Mouse (Mus musculus): ENCODE results near the gene Dmrta2. TPM values are rescaled to one million over a fixed set of nuclear protein-coding genes. Genes with fewer than 3 reads are reported as not detected.

Dmrta2 gene
- polyA plus RNA-seq, 1 experiment from 2014 or later, result 2.0 TPM

- Histone ChIP-seq H3K4me1 (replicated peaks) (peaks cover 27% of the 10 kb centered on the region), H3K9me3 (no peaks in the 10 kb centered on the region), H3K9ac (replicated peaks) (no peak overlapping the region), H3K27ac (no peak overlapping the region), H3K4me2 (replicated peaks) (peak overlapping the region; percentile 40), H3K4me3 (replicated peaks) (peak overlapping the region; percentile 45), H3K27me3 (peaks cover 95% of the 10 kb centered on the region), H3K36me3 (no peaks in the 10 kb centered on the region)
- ATAC-seq, result no peak
- WGBS, result 2% methylated on average over 20 of the region's 20 CpGs
Observed at GRCm38 (mm10) chr4:109973991-109974654, 3.7 kb upstream of the Dmrta2 start.

- Histone ChIP-seq H3K27ac (no peak overlapping the region), H3K4me2 (replicated peaks) (peak overlapping the region; percentile 40), H3K4me3 (replicated peaks) (peak overlapping the region; percentile 45), H3K27me3 (peaks cover 98% of the 10 kb centered on the region), H3K9me3 (no peaks in the 10 kb centered on the region), H3K4me1 (replicated peaks) (peaks cover 29% of the 10 kb centered on the region), H3K9ac (replicated peaks) (0 out of 2 replicates have a peak overlapping the region, but pooled peaks have one; percentile 16), H3K36me3 (no peaks in the 10 kb centered on the region)
- under 1% methylated on average over 33 of the region's 33 CpGs for WGBS
- peak; percentile 7; the same call in 1 of the 2 replicates for ATAC-seq
Observed at GRCm38 (mm10) chr4:109974655-109975380, 3.0 kb upstream of the Dmrta2 start.

DNA sequence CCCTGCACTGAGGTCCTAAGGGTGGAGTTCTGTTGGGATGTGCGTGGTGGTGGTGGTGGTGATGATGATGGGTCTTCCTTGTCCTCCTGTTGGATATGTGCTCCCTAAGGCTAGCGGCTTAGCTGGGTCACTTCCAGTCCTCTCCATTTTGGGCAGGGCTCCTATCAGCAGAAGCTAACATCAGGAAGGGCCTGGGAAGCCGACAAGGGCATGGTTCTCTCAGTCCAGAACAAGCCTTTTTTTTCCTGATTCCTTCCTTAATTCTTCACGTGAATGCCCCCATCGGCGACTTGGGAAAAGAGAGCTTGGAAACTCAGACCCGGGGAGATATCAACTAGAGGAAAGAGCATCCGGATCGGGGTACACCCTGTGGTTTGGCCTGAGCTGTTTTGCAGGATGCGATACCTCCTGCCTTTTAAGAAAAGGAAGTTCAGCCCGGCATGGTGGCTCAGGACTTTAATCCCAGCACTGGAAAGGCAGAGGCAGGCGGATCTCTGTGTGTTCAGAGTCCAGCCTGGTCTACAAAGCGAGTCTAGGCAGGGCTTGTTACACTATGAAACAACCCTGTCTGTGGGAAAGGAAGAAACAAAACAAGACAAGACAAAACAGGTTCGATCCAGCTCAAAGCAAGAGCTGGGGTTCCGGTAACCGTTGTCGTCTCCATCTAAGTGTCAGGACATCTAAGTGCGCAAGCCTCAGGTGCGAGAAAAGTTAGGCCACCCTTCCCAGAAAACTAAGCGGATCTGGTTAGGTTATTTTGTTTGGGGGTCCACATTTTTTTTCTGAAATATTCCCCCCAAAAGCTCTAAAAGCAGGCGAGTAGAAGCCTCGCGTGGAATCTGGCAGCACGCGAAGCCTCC, 2.2 kb upstream of the Dmrta2 start:
- Histone ChIP-seq H3K27me3 (peaks cover 98% of the 10 kb centered on the region), H3K4me3 (replicated peaks) (peak overlapping the region; percentile 45), H3K4me2 (replicated peaks) (peak overlapping the region; percentile 40; the same call in 1 of the 2 replicates), H3K4me1 (replicated peaks) (peaks cover 36% of the 10 kb centered on the region), H3K36me3 (no peaks in the 10 kb centered on the region), H3K9ac (replicated peaks) (peak overlapping the region; percentile 6; the same call in 1 of the 2 replicates), H3K27ac (no peak overlapping the region), H3K9me3 (no peaks in the 10 kb centered on the region)
- no peak for ATAC-seq
- WGBS, result 7% methylated on average over 25 of the region's 25 CpGs

- Histone ChIP-seq H3K27ac (no peak overlapping the region), H3K9me3 (no peaks in the 10 kb centered on the region), H3K4me2 (replicated peaks) (peak overlapping the region; percentile 61), H3K36me3 (no peaks in the 10 kb centered on the region), H3K4me3 (replicated peaks) (peak overlapping the region; percentile 45), H3K4me1 (replicated peaks) (peaks cover 36% of the 10 kb centered on the region), H3K27me3 (peaks cover 98% of the 10 kb centered on the region), H3K9ac (replicated peaks) (peak overlapping the region; percentile 6; the same call in 1 of the 2 replicates)
- 1% methylated on average over 34 of the region's 34 CpGs for WGBS
- no peak for ATAC-seq
Observed at GRCm38 (mm10) chr4:109976273-109977147, 1.3 kb upstream of the Dmrta2 start.

- Histone ChIP-seq H3K4me3 (replicated peaks) (peak overlapping the region; percentile 45), H3K4me2 (replicated peaks) (peak overlapping the region; percentile 61), H3K36me3 (no peaks in the 10 kb centered on the region), H3K27ac (peak overlapping the region; percentile 68), H3K9me3 (no peaks in the 10 kb centered on the region), H3K27me3 (peaks cover 99% of the 10 kb centered on the region), H3K4me1 (replicated peaks) (peaks cover 49% of the 10 kb centered on the region), H3K9ac (replicated peaks) (peak overlapping the region; percentile 68)
- ATAC-seq, result no peak; the same call in 1 of the 2 replicates
- WGBS, result 0% methylated on average over 56 of the region's 56 CpGs
Observed at GRCm38 (mm10) chr4:109978068-109978857, 410 bp downstream of the Dmrta2 start.

DNA sequence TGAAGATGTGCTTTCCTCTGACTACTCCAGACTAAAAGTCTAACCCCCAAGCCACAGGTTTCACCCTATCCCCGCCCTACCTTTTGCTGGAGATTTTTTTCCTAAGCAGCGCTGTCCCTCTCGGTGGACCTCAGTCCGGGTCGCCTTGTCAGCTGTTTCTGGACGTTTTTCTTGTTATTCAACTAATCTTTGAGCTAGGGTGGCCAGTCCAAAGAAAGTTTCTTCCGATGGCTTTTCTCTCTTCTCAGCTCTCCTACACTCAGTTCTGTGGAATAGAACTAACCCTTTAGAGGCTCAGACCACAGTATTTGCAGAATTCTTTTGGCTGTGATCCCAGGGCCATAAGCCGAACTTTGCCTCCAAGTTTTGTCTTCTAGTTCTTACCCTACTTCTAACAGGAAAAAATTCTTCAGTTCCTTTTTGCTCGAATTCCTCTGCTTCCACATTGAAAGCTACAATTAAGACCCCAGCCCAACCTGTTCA, 1.0 kb downstream of the Dmrta2 start:
- no peaks in the 10 kb centered on the region for H3K9me3 ChIP-seq
- H3K27ac ChIP-seq, result peak overlapping the region; percentile 68; the same call in 1 of the 2 replicates
- peaks cover 52% of the 10 kb centered on the region for H3K4me1 ChIP-seq (replicated peaks)
- ATAC-seq, result no peak
- no peaks in the 10 kb centered on the region for H3K36me3 ChIP-seq
- H3K4me3 ChIP-seq (replicated peaks), result peak overlapping the region; percentile 45
- WGBS, result 4% methylated on average over 9 of the region's 9 CpGs
- peaks cover 99% of the 10 kb centered on the region for H3K27me3 ChIP-seq
- peak overlapping the region; percentile 61 for H3K4me2 ChIP-seq (replicated peaks)
- no peak overlapping the region; the same call in 1 of the 2 replicates for H3K9ac ChIP-seq (replicated peaks)

GRCm38 (mm10) chr4:109979461-109980320, 1.8 kb downstream of the Dmrta2 start:
- H3K27ac ChIP-seq, result peak overlapping the region; percentile 47; the same call in 1 of the 2 replicates
- no peaks in the 10 kb centered on the region for H3K9me3 ChIP-seq
- no peaks in the 10 kb centered on the region for H3K36me3 ChIP-seq
- H3K4me1 ChIP-seq (replicated peaks), result peaks cover 47% of the 10 kb centered on the region
- peaks cover 99% of the 10 kb centered on the region for H3K27me3 ChIP-seq
- peak overlapping the region; percentile 62 for H3K9ac ChIP-seq (replicated peaks)
- H3K4me3 ChIP-seq (replicated peaks), result peak overlapping the region; percentile 45
- WGBS, result under 1% methylated on average over 66 of the region's 66 CpGs
- no peak for ATAC-seq
- peak overlapping the region; percentile 61 for H3K4me2 ChIP-seq (replicated peaks)

GRCm38 (mm10) chr4:109980321-109981082, 2.6 kb downstream of the Dmrta2 start:
- Histone ChIP-seq H3K4me3 (replicated peaks) (peak overlapping the region; percentile 45), H3K4me1 (replicated peaks) (peaks cover 40% of the 10 kb centered on the region), H3K9me3 (no peaks in the 10 kb centered on the region), H3K36me3 (no peaks in the 10 kb centered on the region), H3K4me2 (replicated peaks) (peak overlapping the region; percentile 61), H3K9ac (replicated peaks) (peak overlapping the region; percentile 62), H3K27ac (peak overlapping the region; percentile 72), H3K27me3 (peaks cover 99% of the 10 kb centered on the region)
- WGBS, result 2% methylated on average over 28 of the region's 29 CpGs
- no peak for ATAC-seq

- Histone ChIP-seq H3K9ac (replicated peaks) (peak overlapping the region; percentile 66), H3K4me2 (replicated peaks) (peak overlapping the region; percentile 61), H3K4me3 (replicated peaks) (peak overlapping the region; percentile 45), H3K27ac (peak overlapping the region; percentile 72), H3K36me3 (no peaks in the 10 kb centered on the region), H3K4me1 (replicated peaks) (peaks cover 40% of the 10 kb centered on the region), H3K27me3 (peaks cover 99% of the 10 kb centered on the region), H3K9me3 (no peaks in the 10 kb centered on the region)
- 1% methylated on average over 37 of the region's 37 CpGs for WGBS
- no peak for ATAC-seq
Observed at GRCm38 (mm10) chr4:109981083-109981870, 3.4 kb downstream of the Dmrta2 start.

Data from midbrain, embryonic 13.5 days (tissue).